In the genomic region with DNA sequence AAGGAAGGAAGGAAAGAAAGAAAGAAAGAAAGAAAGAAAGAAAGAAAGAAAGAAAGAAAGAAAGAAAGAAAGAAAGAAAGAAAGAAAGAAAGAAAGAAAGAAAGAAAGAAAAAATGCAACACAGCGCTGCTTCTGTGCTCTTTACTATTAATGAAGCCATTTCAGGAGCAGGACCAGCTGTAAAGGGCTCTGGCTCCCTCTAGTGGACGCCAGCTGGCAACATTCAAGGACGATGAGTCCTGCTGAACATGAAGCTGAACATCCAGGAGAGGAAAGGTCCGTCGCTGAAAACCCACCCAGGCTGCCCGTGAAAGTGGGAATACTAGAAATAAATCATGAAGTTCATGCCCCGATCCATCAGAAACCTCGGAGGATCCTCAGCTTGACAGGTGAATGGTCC, we compare ENCODE assay signal across 9 mouse cellular contexts. TPM values are rescaled to one million over a fixed set of nuclear protein-coding genes. Genes with fewer than 3 reads are reported as not detected.
DNase-seq lines count a peak whose midpoint lies in the region; ATAC-seq and TF ChIP-seq lines count a peak whose summit lies in the region.
"Had no signal": no experiment of that assay in that cellular context is flagged by ENCODE, and none has a peak within 500 bp of the region (broad histone marks: within the 10 kb centered on the region; RNA-seq: fewer than 3 reads in every experiment).

No protein-coding gene starts in this region.

- no peak for ATAC-seq in midbrain, embryonic 13.5 days
- ATAC-seq in kidney, postnatal 0 days (replicated peaks; ENCODE audit: low FRiP score, low read depth) = no peak
- no peak for ATAC-seq in liver, embryonic 11.5 days (replicated peaks; ENCODE audit: low FRiP score)
- ATAC-seq in neural tube, embryonic 15.5 days (ENCODE audit: low FRiP score) = no peak

- no peak overlapping the region; the same call in 1 of the 2 replicates for H3K9ac ChIP-seq in midbrain, embryonic 13.5 days (replicated peaks)
- no peak overlapping the region for H3K9ac ChIP-seq in kidney, postnatal 0 days (ENCODE audit: low read depth, low read length)
- H3K9ac ChIP-seq in liver, embryonic 11.5 days (ENCODE audit: low read depth, low read length) = no peak overlapping the region
- no peak overlapping the region for H3K9ac ChIP-seq in neural tube, embryonic 15.5 days (replicated peaks)

- H3K36me3 ChIP-seq in midbrain, embryonic 10.5 days = no peaks in the 10 kb centered on the region
- no peaks in the 10 kb centered on the region for H3K36me3 ChIP-seq in midbrain, embryonic 13.5 days
- no peaks in the 10 kb centered on the region for H3K36me3 ChIP-seq in kidney, postnatal 0 days (ENCODE audit: insufficient read depth, low read length)
- no peaks in the 10 kb centered on the region for H3K36me3 ChIP-seq in liver, embryonic 11.5 days (ENCODE audit: control insufficient read depth, insufficient read depth, low read length)
- no peaks in the 10 kb centered on the region for H3K36me3 ChIP-seq in neural tube, embryonic 15.5 days

- H3K9me3 ChIP-seq in midbrain, embryonic 10.5 days (replicated peaks) = no peaks in the 10 kb centered on the region
- no peaks in the 10 kb centered on the region for H3K9me3 ChIP-seq in midbrain, embryonic 13.5 days
- H3K9me3 ChIP-seq in kidney, postnatal 0 days (replicated peaks; ENCODE audit: low read length) = no peaks in the 10 kb centered on the region
- H3K9me3 ChIP-seq in liver, embryonic 11.5 days (ENCODE audit: control insufficient read depth, low read length) = no peaks in the 10 kb centered on the region
- no peaks in the 10 kb centered on the region for H3K9me3 ChIP-seq in neural tube, embryonic 15.5 days (replicated peaks)

- H3K27ac ChIP-seq in midbrain, embryonic 10.5 days (replicated peaks) = no peak overlapping the region
- no peak overlapping the region for H3K27ac ChIP-seq in midbrain, embryonic 13.5 days
- no peak overlapping the region for H3K27ac ChIP-seq in kidney, postnatal 0 days
- no peak overlapping the region for H3K27ac ChIP-seq in liver, embryonic 11.5 days (ENCODE audit: low read depth, low read length)
- H3K27ac ChIP-seq in neural tube, embryonic 15.5 days (replicated peaks) = no peak overlapping the region

- DNase-seq in midbrain, embryonic 10.5 days (ENCODE audit: low spot score) = peak; percentile 87
- peak; percentile 89 to 93 for DNase-seq in cerebellum, postnatal 25 days
- peak; percentile 87 for DNase-seq in gastrocnemius, postnatal 10 days
- peak; percentile 93 for DNase-seq in kidney, postnatal 0 days (ENCODE audit: low spot score)
- DNase-seq in liver, embryonic 11.5 days (ENCODE audit: low spot score) = peak; percentile 80
- DNase-seq in testis, postnatal 14 days (ENCODE audit: low spot score) = peak; percentile 76

- peak; percentile 95 for TF ChIP-seq CTCF in kidney, postnatal 0 days (IDR thresholded peaks at IDR 0.05; ENCODE audit: low read depth)

- H3K4me3 ChIP-seq in midbrain, embryonic 10.5 days = no peak overlapping the region
- no peak overlapping the region for H3K4me3 ChIP-seq in midbrain, embryonic 13.5 days (replicated peaks)
- no peak overlapping the region for H3K4me3 ChIP-seq in kidney, postnatal 0 days (replicated peaks; ENCODE audit: low read depth, low read length)
- H3K4me3 ChIP-seq in liver, embryonic 11.5 days (ENCODE audit: low read depth, low read length) = no peak overlapping the region
- no peak overlapping the region for H3K4me3 ChIP-seq in neural tube, embryonic 15.5 days (replicated peaks)
- H3K4me3 ChIP-seq: erythroblast, embryonic 14.5 days had no signal

- no peaks in the 10 kb centered on the region for H3K27me3 ChIP-seq in midbrain, embryonic 10.5 days (ENCODE audit: low read depth, poor library complexity, severe bottlenecking)
- no peaks in the 10 kb centered on the region for H3K27me3 ChIP-seq in midbrain, embryonic 13.5 days
- H3K27me3 ChIP-seq in kidney, postnatal 0 days (ENCODE audit: insufficient read depth, low read length) = no peaks in the 10 kb centered on the region
- H3K27me3 ChIP-seq in liver, embryonic 11.5 days (replicated peaks; ENCODE audit: control insufficient read depth, insufficient read depth, low read length) = no peaks in the 10 kb centered on the region
- no peaks in the 10 kb centered on the region for H3K27me3 ChIP-seq in neural tube, embryonic 15.5 days (replicated peaks)

- H3K4me1 ChIP-seq in midbrain, embryonic 10.5 days = peaks cover 16% of the 10 kb centered on the region
- peaks cover 15% of the 10 kb centered on the region for H3K4me1 ChIP-seq in midbrain, embryonic 13.5 days (replicated peaks)
- H3K4me1 ChIP-seq in kidney, postnatal 0 days (replicated peaks; ENCODE audit: insufficient read depth, low read length) = no peaks in the 10 kb centered on the region
- H3K4me1 ChIP-seq in liver, embryonic 11.5 days (replicated peaks; ENCODE audit: control insufficient read depth, insufficient read depth, low read length) = peaks cover 6% of the 10 kb centered on the region; the same call in 1 of the 2 replicates
- peaks cover 13% of the 10 kb centered on the region for H3K4me1 ChIP-seq in neural tube, embryonic 15.5 days

- H3K4me2 ChIP-seq in midbrain, embryonic 13.5 days (replicated peaks) = no peak overlapping the region
- no peak overlapping the region for H3K4me2 ChIP-seq in kidney, postnatal 0 days (ENCODE audit: low read length)
- no peak overlapping the region for H3K4me2 ChIP-seq in liver, embryonic 11.5 days
- H3K4me2 ChIP-seq in neural tube, embryonic 15.5 days = peak overlapping the region; percentile 6; the same call in 1 of the 2 replicates

- WGBS in midbrain, embryonic 10.5 days = 2% methylated on average over 8 of the region's 8 CpGs
- WGBS in midbrain, embryonic 13.5 days = 2% methylated on average over 8 of the region's 8 CpGs
- 1% methylated on average over 8 of the region's 8 CpGs for WGBS in kidney, postnatal 0 days
- WGBS in liver, embryonic 11.5 days = 2% methylated on average over 8 of the region's 8 CpGs
- 2% methylated on average over 8 of the region's 8 CpGs for WGBS in neural tube, embryonic 15.5 days

RNA-seq across cellular contexts. Expression of gene Rnh1, which starts 3.5 kb away (rescaled TPM):
- polyA plus RNA-seq in midbrain, embryonic 10.5 days (2016; fragmentation: Nextera tagmentation; extraction: Ambion mirVana) = 64.5 and 66.6 TPM in 2 replicates
- polyA plus RNA-seq in midbrain, embryonic 13.5 days (2015; fragmentation: Nextera tagmentation; extraction: Ambion mirVana) = 40.5 and 45.3 TPM in 2 replicates
- total RNA-seq in gastrocnemius, postnatal 10 days (2021) = 10 to 100 TPM; 52.9 to 56.0 TPM
- polyA plus RNA-seq in kidney, postnatal 0 days (2015; fragmentation: Nextera tagmentation; extraction: Ambion mirVana) = 136 and 147 TPM in 2 replicates
- 91.2 and 93.7 TPM in 2 replicates for polyA plus RNA-seq in liver, embryonic 11.5 days (2014; fragmentation: Nextera tagmentation; extraction: Ambion mirVana)
- 50.0 and 69.8 TPM in 2 replicates for polyA plus RNA-seq in neural tube, embryonic 15.5 days (2015; fragmentation: Nextera tagmentation; extraction: Ambion mirVana)

RNA-seq across cellular contexts. Expression of gene Hras, which starts 17.6 kb away (rescaled TPM):
- polyA plus RNA-seq in midbrain, embryonic 10.5 days (2016; fragmentation: Nextera tagmentation; extraction: Ambion mirVana) = 84.2 and 87.5 TPM in 2 replicates
- 86.4 and 114 TPM in 2 replicates for polyA plus RNA-seq in midbrain, embryonic 13.5 days (2015; fragmentation: Nextera tagmentation; extraction: Ambion mirVana)
- 100 to 1,000 TPM; 205 to 240 TPM for total RNA-seq in gastrocnemius, postnatal 10 days (2021)
- polyA plus RNA-seq in kidney, postnatal 0 days (2015; fragmentation: Nextera tagmentation; extraction: Ambion mirVana) = 91.5 and 95.5 TPM in 2 replicates
- polyA plus RNA-seq in liver, embryonic 11.5 days (2014; fragmentation: Nextera tagmentation; extraction: Ambion mirVana) = 112 and 118 TPM in 2 replicates
- polyA plus RNA-seq in neural tube, embryonic 15.5 days (2015; fragmentation: Nextera tagmentation; extraction: Ambion mirVana) = 166 and 188 TPM in 2 replicates

RNA-seq across cellular contexts. Expression of gene Lrrc56, which starts 17.8 kb away (rescaled TPM):
- 14.4 and 14.6 TPM in 2 replicates for polyA plus RNA-seq in midbrain, embryonic 10.5 days (2016; fragmentation: Nextera tagmentation; extraction: Ambion mirVana)
- 13.9 and 15.6 TPM in 2 replicates for polyA plus RNA-seq in midbrain, embryonic 13.5 days (2015; fragmentation: Nextera tagmentation; extraction: Ambion mirVana)
- 1 to 10 TPM; 2.7 to 3.2 TPM for total RNA-seq in gastrocnemius, postnatal 10 days (2021)
- 9.9 and 10.8 TPM in 2 replicates for polyA plus RNA-seq in kidney, postnatal 0 days (2015; fragmentation: Nextera tagmentation; extraction: Ambion mirVana)
- 20.8 and 20.9 TPM in 2 replicates for polyA plus RNA-seq in liver, embryonic 11.5 days (2014; fragmentation: Nextera tagmentation; extraction: Ambion mirVana)
- polyA plus RNA-seq in neural tube, embryonic 15.5 days (2015; fragmentation: Nextera tagmentation; extraction: Ambion mirVana) = 9.0 and 9.1 TPM in 2 replicates

RNA-seq across cellular contexts. Expression of gene Lmntd2, which starts 37.7 kb away (rescaled TPM):
- 3.8 and 5.1 TPM in 2 replicates for polyA plus RNA-seq in midbrain, embryonic 10.5 days (2016; fragmentation: Nextera tagmentation; extraction: Ambion mirVana)
- 1.8 and 2.1 TPM in 2 replicates for polyA plus RNA-seq in midbrain, embryonic 13.5 days (2015; fragmentation: Nextera tagmentation; extraction: Ambion mirVana)
- not detected for total RNA-seq in gastrocnemius, postnatal 10 days (2021)
- 2.6 and 2.9 TPM in 2 replicates for polyA plus RNA-seq in kidney, postnatal 0 days (2015; fragmentation: Nextera tagmentation; extraction: Ambion mirVana)
- polyA plus RNA-seq in liver, embryonic 11.5 days (2014; fragmentation: Nextera tagmentation; extraction: Ambion mirVana) = 1.8 and 2.6 TPM in 2 replicates
- polyA plus RNA-seq in neural tube, embryonic 15.5 days (2015; fragmentation: Nextera tagmentation; extraction: Ambion mirVana) = 0.35 and 1.6 TPM in 2 replicates

RNA-seq across cellular contexts. Expression of gene Rassf7, which starts 39.5 kb away (rescaled TPM):
- 55.6 and 57.2 TPM in 2 replicates for polyA plus RNA-seq in midbrain, embryonic 10.5 days (2016; fragmentation: Nextera tagmentation; extraction: Ambion mirVana)
- 30.9 and 34.2 TPM in 2 replicates for polyA plus RNA-seq in midbrain, embryonic 13.5 days (2015; fragmentation: Nextera tagmentation; extraction: Ambion mirVana)
- total RNA-seq in gastrocnemius, postnatal 10 days (2021) = 1 to 10 TPM; 2.1 to 2.8 TPM
- 61.5 and 62.5 TPM in 2 replicates for polyA plus RNA-seq in kidney, postnatal 0 days (2015; fragmentation: Nextera tagmentation; extraction: Ambion mirVana)
- 35.1 TPM in 2 replicates for polyA plus RNA-seq in liver, embryonic 11.5 days (2014; fragmentation: Nextera tagmentation; extraction: Ambion mirVana)
- 24.1 and 28.1 TPM in 2 replicates for polyA plus RNA-seq in neural tube, embryonic 15.5 days (2015; fragmentation: Nextera tagmentation; extraction: Ambion mirVana)
